Mouse (Mus musculus) neural tube, embryonic 13.5 days (tissue): ENCODE results near the gene Gm29133. TPM values are rescaled to one million over a fixed set of nuclear protein-coding genes. Genes with fewer than 3 reads are reported as not detected.

ENCODE experiments used
- ATAC-seq: fragments of 200-750 bp; cut with Nextera tagmentation; 2 replicates; pipeline ENCODE4 v1.8.0; 2017; ENCODE audit warnings: low read depth, mild to moderate bottlenecking, moderate TSS enrichment, moderate library complexity
- H3K27ac ChIP-seq: fragments of 300-500 bp; sonication (generic); replicated peaks from 2 replicates; pipeline ENCODE4 v1.5.1; 2015; ENCODE audit warnings: moderate library complexity, mild to moderate bottlenecking, inconsistent platforms
- H3K27me3 ChIP-seq: fragments of 300-500 bp; sonication (generic); 2 replicates; pipeline ENCODE4 v1.6.1; 2015; ENCODE audit warnings: mild to moderate bottlenecking, inconsistent platforms
- H3K36me3 ChIP-seq: fragments of 300-500 bp; sonication (generic); 2 replicates; pipeline ENCODE4 v1.6.1; 2015; ENCODE audit warnings: mild to moderate bottlenecking, inconsistent platforms
- H3K4me1 ChIP-seq: fragments of 300-500 bp; sonication (generic); replicated peaks from 2 replicates; pipeline ENCODE4 v1.6.1; 2015; ENCODE audit warnings: inconsistent platforms
- H3K4me2 ChIP-seq: fragments of 300-500 bp; sonication (generic); 2 replicates; pipeline ENCODE4 v1.6.1; 2015; ENCODE audit warnings: inconsistent platforms, mild to moderate bottlenecking, moderate library complexity
- H3K4me3 ChIP-seq: fragments of 300-500 bp; sonication (generic); 2 replicates; pipeline ENCODE4 v1.5.1; 2015; ENCODE audit warnings: mild to moderate bottlenecking, inconsistent platforms
- H3K9ac ChIP-seq: fragments of 300-500 bp; sonication (generic); 2 replicates; pipeline ENCODE4 v1.6.1; 2015; ENCODE audit warnings: moderate library complexity, mild to moderate bottlenecking, inconsistent platforms
- H3K9me3 ChIP-seq: fragments of 300-500 bp; sonication (generic); 2 replicates; pipeline ENCODE4 v1.6.1; 2016; ENCODE audit warnings: inconsistent platforms
- WGBS: fragments of 180-500 bp; shearing (Covaris S2); methylation state at CpG from one replicate; pipeline ENCODE4 v1.1.7; 2015; 5-methylcytosine and 5-hydroxymethylcytosine counted together
- polyA plus RNA-seq: library from polyadenylated mRNA; unstranded; fragments of >200 nt; fragmentation: Nextera tagmentation; extraction: Ambion mirVana; gene quantifications from 2 replicates; pipeline ENCODE4 v1.2.1, GENCODE M21; 2015

Gene Gm29133
- polyA plus RNA-seq = not detected in 2 replicates

- WGBS = 58% methylated on average over 5 of the region's 5 CpGs
- Histone ChIP-seq H3K9me3 (no peaks in the 10 kb centered on the region), H3K27me3 (no peaks in the 10 kb centered on the region), H3K4me3 (no peak within 1 kb of the TSS), H3K4me2 (no peak within 1 kb of the TSS), H3K27ac (no peak within 1 kb of the TSS), H3K9ac (no peak within 1 kb of the TSS), H3K36me3 (no peaks in the 10 kb centered on the region), H3K4me1 (no peaks in the 10 kb centered on the region)
- ATAC-seq = no peak
Observed at GRCm38 (mm10) chr3:75747897-75748296, at the start of gene Gm29133. Gm29133 (plus strand) TSS chr3:75748197.

GRCm38 (mm10) chr3:75699088-75699487 is 48.9 kb upstream of the Gm29133 start:
- H3K9me3 ChIP-seq = no peaks in the 10 kb centered on the region
- 91% methylated on average over 3 of the region's 3 CpGs for WGBS
- no peaks in the 10 kb centered on the region for H3K27me3 ChIP-seq
- H3K9ac ChIP-seq = no peak overlapping the region
- no peak overlapping the region for H3K27ac ChIP-seq
- no peaks in the 10 kb centered on the region for H3K36me3 ChIP-seq
- no peak overlapping the region for H3K4me3 ChIP-seq
- no peaks in the 10 kb centered on the region for H3K4me1 ChIP-seq
- no peak overlapping the region for H3K4me2 ChIP-seq
- no peak for ATAC-seq

- Histone ChIP-seq H3K9ac (no peak overlapping the region), H3K4me3 (no peak overlapping the region), H3K27ac (no peak overlapping the region), H3K36me3 (no peaks in the 10 kb centered on the region), H3K4me2 (no peak overlapping the region), H3K27me3 (no peaks in the 10 kb centered on the region), H3K4me1 (no peaks in the 10 kb centered on the region), H3K9me3 (no peaks in the 10 kb centered on the region)
- no peak for ATAC-seq
- WGBS = 83% methylated on average over 3 of the region's 3 CpGs
Observed at GRCm38 (mm10) chr3:75701336-75701735, 46.7 kb upstream of the Gm29133 start.

GRCm38 (mm10) chr3:75706536-75706935 is 41.5 kb upstream of the Gm29133 start:
- no peaks in the 10 kb centered on the region for H3K4me1 ChIP-seq
- no peak overlapping the region for H3K4me2 ChIP-seq
- WGBS = 80% methylated on average over 3 of the region's 3 CpGs
- H3K9me3 ChIP-seq = no peaks in the 10 kb centered on the region
- H3K9ac ChIP-seq = no peak overlapping the region
- no peak overlapping the region for H3K4me3 ChIP-seq
- ATAC-seq = no peak
- no peak overlapping the region for H3K27ac ChIP-seq
- no peaks in the 10 kb centered on the region for H3K27me3 ChIP-seq
- no peaks in the 10 kb centered on the region for H3K36me3 ChIP-seq

GRCm38 (mm10) chr3:75713678-75714295 is 34.2 kb upstream of the Gm29133 start:
- no peak for ATAC-seq
- Histone ChIP-seq H3K4me1 (no peaks in the 10 kb centered on the region), H3K4me2 (no peak overlapping the region), H3K27me3 (no peaks in the 10 kb centered on the region), H3K4me3 (no peak overlapping the region), H3K9ac (no peak overlapping the region), H3K27ac (no peak overlapping the region), H3K9me3 (no peaks in the 10 kb centered on the region), H3K36me3 (no peaks in the 10 kb centered on the region)
- WGBS = 76% methylated on average over 3 of the region's 3 CpGs

- H3K27me3 ChIP-seq = no peaks in the 10 kb centered on the region
- no peaks in the 10 kb centered on the region for H3K36me3 ChIP-seq
- H3K4me3 ChIP-seq = no peak overlapping the region
- no peak overlapping the region for H3K27ac ChIP-seq
- no peaks in the 10 kb centered on the region for H3K4me1 ChIP-seq
- WGBS = 37% methylated on average over 2 of the region's 2 CpGs
- no peak for ATAC-seq
- H3K4me2 ChIP-seq = no peak overlapping the region
- H3K9ac ChIP-seq = no peak overlapping the region
- no peaks in the 10 kb centered on the region for H3K9me3 ChIP-seq
Observed at GRCm38 (mm10) chr3:75720663-75721062, 27.3 kb upstream of the Gm29133 start.

GRCm38 (mm10) chr3:75730982-75731600 is 16.9 kb upstream of the Gm29133 start:
- no peaks in the 10 kb centered on the region for H3K9me3 ChIP-seq
- H3K27me3 ChIP-seq = no peaks in the 10 kb centered on the region
- ATAC-seq = no peak
- no peak overlapping the region for H3K27ac ChIP-seq
- H3K4me1 ChIP-seq = no peaks in the 10 kb centered on the region
- no peaks in the 10 kb centered on the region for H3K36me3 ChIP-seq
- H3K4me2 ChIP-seq = no peak overlapping the region
- no peak overlapping the region for H3K4me3 ChIP-seq
- WGBS = 79% methylated on average over 3 of the region's 3 CpGs
- no peak overlapping the region for H3K9ac ChIP-seq

- H3K27me3 ChIP-seq = no peaks in the 10 kb centered on the region
- no peaks in the 10 kb centered on the region for H3K4me1 ChIP-seq
- H3K36me3 ChIP-seq = no peaks in the 10 kb centered on the region
- 74% methylated on average over 4 of the region's 4 CpGs for WGBS
- H3K4me2 ChIP-seq = no peak overlapping the region
- no peak for ATAC-seq
- H3K27ac ChIP-seq = no peak overlapping the region
- no peak overlapping the region for H3K9ac ChIP-seq
- H3K4me3 ChIP-seq = no peak overlapping the region
- H3K9me3 ChIP-seq = no peaks in the 10 kb centered on the region
Observed at GRCm38 (mm10) chr3:75743664-75744437, 4.1 kb upstream of the Gm29133 start.

GRCm38 (mm10) chr3:75745343-75745742 is 2.7 kb upstream of the Gm29133 start:
- Histone ChIP-seq H3K27me3 (no peaks in the 10 kb centered on the region), H3K9me3 (no peaks in the 10 kb centered on the region), H3K4me1 (no peaks in the 10 kb centered on the region), H3K9ac (no peak overlapping the region), H3K4me3 (no peak overlapping the region), H3K4me2 (no peak overlapping the region), H3K36me3 (no peaks in the 10 kb centered on the region), H3K27ac (no peak overlapping the region)
- WGBS = 70% methylated on average over 2 of the region's 2 CpGs
- ATAC-seq = no peak

- H3K27ac ChIP-seq = no peak overlapping the region
- no peaks in the 10 kb centered on the region for H3K27me3 ChIP-seq
- no peak overlapping the region for H3K4me2 ChIP-seq
- no peak overlapping the region for H3K4me3 ChIP-seq
- WGBS = 54% methylated on average over 2 of the region's 2 CpGs
- no peaks in the 10 kb centered on the region for H3K9me3 ChIP-seq
- no peak overlapping the region for H3K9ac ChIP-seq
- no peaks in the 10 kb centered on the region for H3K4me1 ChIP-seq
- no peak for ATAC-seq
- no peaks in the 10 kb centered on the region for H3K36me3 ChIP-seq
Observed at GRCm38 (mm10) chr3:75763351-75763750, 15.4 kb downstream of the Gm29133 start.

- no peak overlapping the region for H3K9ac ChIP-seq
- ATAC-seq = no peak
- H3K27me3 ChIP-seq = no peaks in the 10 kb centered on the region
- no peaks in the 10 kb centered on the region for H3K4me1 ChIP-seq
- no peak overlapping the region for H3K27ac ChIP-seq
- no peak overlapping the region for H3K4me3 ChIP-seq
- 86% methylated on average over 2 of the region's 2 CpGs for WGBS
- H3K36me3 ChIP-seq = no peaks in the 10 kb centered on the region
- H3K4me2 ChIP-seq = no peak overlapping the region
- no peaks in the 10 kb centered on the region for H3K9me3 ChIP-seq
Observed at GRCm38 (mm10) chr3:75774253-75774652, 26.3 kb downstream of the Gm29133 start.

- Histone ChIP-seq H3K9ac (no peak overlapping the region), H3K4me2 (no peak overlapping the region), H3K4me1 (no peaks in the 10 kb centered on the region), H3K36me3 (no peaks in the 10 kb centered on the region), H3K9me3 (no peaks in the 10 kb centered on the region), H3K27ac (no peak overlapping the region), H3K4me3 (no peak overlapping the region), H3K27me3 (no peaks in the 10 kb centered on the region)
- no peak for ATAC-seq
Observed at GRCm38 (mm10) chr3:75808001-75808400, 60.0 kb downstream of the Gm29133 start.
